Mouse (Mus musculus) thymus, adult 2 months (tissue): ENCODE results near the gene Fto. TPM values are rescaled to one million over a fixed set of nuclear protein-coding genes. Genes with fewer than 3 reads are reported as not detected.

Experiments
- DNase-seq: peaks from one replicate; pipeline ENCODE4 v3.0.0; 2021
- H3K27ac ChIP-seq: fragments of 200-500 bp; 2 replicates; pipeline ENCODE4 v1.5.1; 2012; ENCODE audit warnings: low read length, control low read depth; ENCODE audit not compliant: control insufficient read depth, insufficient read depth
- H3K27me3 ChIP-seq: fragments of 200-500 bp; 2 replicates; pipeline ENCODE4 v1.6.1; 2012; ENCODE audit warnings: mild to moderate bottlenecking, low read length, moderate library complexity, mixed read lengths; ENCODE audit not compliant: control insufficient read depth, insufficient read depth
- H3K36me3 ChIP-seq: fragments of 200-500 bp; 2 replicates; pipeline ENCODE4 v1.6.1; 2012; ENCODE audit warnings: mild to moderate bottlenecking, low read length, moderate library complexity; ENCODE audit not compliant: control insufficient read depth, insufficient read depth
- H3K4me1 ChIP-seq: fragments of 200-500 bp; replicated peaks from 2 replicates; pipeline ENCODE4 v1.6.1; 2012; ENCODE audit warnings: low read length; ENCODE audit not compliant: control insufficient read depth, insufficient read depth
- H3K4me3 ChIP-seq: fragments of 200-500 bp; 2 replicates; pipeline ENCODE4 v1.5.1; 2012; ENCODE audit warnings: mild to moderate bottlenecking, low read length, control low read depth, moderate library complexity; ENCODE audit not compliant: control insufficient read depth, insufficient read depth
- CTCF ChIP-seq: fragments of 200-500 bp; IDR thresholded peaks from 2 replicates; pipeline ENCODE4 v1.5.1; 2012; ENCODE audit warnings: mild to moderate bottlenecking, control low read depth, low read length, moderate library complexity, borderline replicate concordance; ENCODE audit not compliant: control insufficient read depth, poor library complexity, insufficient read depth; ENCODE audit errors: extremely low read depth
- POLR2A ChIP-seq: fragments of 200-500 bp; IDR thresholded peaks from 2 replicates; pipeline ENCODE4 v1.6.1; 2012; ENCODE audit warnings: mild to moderate bottlenecking, low read length, control low read depth, moderate library complexity; ENCODE audit not compliant: control insufficient read depth, poor library complexity, insufficient read depth; ENCODE audit errors: extremely low read depth
- WGBS: fragments of 180-500 bp; shearing (Covaris S2); methylation state at CpG from one replicate; pipeline ENCODE4 v1.1.7; 2018; 5-methylcytosine and 5-hydroxymethylcytosine counted together
- polyA plus RNA-seq: library from polyadenylated mRNA; depleted of rRNA; stranded (reverse); fragments of >200 nt; gene quantifications from 2 replicates; pipeline ENCODE4 v1.2.3, GENCODE M21; 2012; rRNA removed

Fto gene
- polyA plus RNA-seq, 1 experiment = 29.9 TPM

DNA sequence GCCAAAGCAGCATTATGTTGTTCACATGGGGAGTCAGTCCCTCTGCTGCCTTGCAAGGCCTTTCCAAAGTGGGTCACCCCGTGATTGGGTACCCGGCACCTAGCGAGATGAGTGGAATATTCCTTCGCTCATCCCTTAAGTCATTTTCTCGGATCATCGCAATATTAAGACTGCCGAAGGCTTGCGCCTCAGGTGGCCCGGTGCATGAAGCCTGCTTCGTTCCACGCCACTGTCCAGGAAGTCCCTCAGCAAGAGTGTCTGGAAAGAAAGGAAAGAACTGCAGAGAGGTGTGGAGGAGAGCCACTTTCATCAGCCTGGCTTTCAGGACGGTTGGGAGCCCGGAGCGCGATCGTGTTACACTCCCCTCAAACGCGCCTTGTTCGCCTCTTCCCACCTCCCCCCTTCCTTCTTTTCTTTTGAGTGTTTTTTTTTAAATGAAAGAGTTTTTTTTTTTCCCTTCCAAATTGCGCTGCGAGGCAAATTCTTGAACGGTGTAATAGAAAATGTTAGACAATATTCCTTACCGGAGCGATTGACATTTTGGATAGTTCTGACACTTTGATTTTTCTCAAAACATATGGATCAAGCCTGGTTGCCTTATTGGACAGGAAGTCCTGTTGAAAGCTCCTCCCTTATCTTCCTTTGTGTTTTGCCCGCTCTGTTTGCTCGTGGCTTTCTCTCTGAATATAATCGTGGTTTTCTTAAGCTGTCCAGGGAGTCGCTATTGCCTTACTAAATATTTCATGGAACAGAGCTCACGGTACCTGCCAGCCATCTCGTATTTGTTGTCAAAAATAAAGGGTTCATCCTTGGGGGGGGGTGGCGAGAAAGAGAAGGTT, 399.6 kb downstream of the Fto start:
- no peak for DNase-seq
- Histone ChIP-seq H3K27me3 (no peaks in the 10 kb centered on the region; the same call in 1 of the 2 replicates), H3K27ac (no peak overlapping the region), H3K4me3 (no peak overlapping the region), H3K4me1 (no peaks in the 10 kb centered on the region), H3K36me3 (no peaks in the 10 kb centered on the region)
- no peak for TF ChIP-seq CTCF
- TF ChIP-seq POLR2A = no peak
- 13% methylated on average over 31 of the region's 31 CpGs for WGBS

DNA sequence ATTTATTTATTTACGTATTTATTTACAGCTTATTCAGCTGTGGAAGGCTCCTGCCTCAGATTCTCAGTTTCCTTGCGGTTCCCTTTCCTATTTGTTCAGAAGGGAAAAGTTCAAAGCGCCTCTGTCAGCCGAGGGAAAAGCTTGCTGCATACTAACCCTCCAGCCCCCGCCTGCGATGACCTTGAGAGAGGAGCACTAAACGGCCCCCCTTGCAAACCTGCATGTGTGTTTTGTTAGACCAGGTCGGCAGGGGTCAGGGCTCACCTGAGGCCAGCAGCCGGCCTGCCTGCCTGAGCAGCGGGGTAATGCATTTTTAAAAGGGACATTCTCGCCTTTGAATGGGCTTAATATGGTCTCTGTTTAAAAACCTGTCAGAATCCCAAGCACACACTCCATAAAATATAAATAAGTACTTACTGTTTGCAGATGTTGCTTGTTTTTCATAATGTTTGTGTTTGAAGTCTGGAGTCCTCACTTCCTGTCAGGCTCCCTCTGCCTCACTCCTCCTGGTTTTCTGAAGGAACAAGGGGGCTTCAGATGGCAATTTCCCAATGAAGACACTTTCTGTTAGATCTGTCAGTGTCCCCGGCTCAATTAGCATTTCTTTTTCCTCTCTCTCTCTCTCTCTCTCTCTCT, 400.5 kb downstream of the Fto start:
- TF ChIP-seq CTCF = no peak
- no peak for TF ChIP-seq POLR2A
- no peaks in the 10 kb centered on the region for H3K4me1 ChIP-seq
- no peaks in the 10 kb centered on the region for H3K36me3 ChIP-seq
- no peak for DNase-seq
- no peak overlapping the region for H3K27ac ChIP-seq
- no peaks in the 10 kb centered on the region; the same call in 1 of the 2 replicates for H3K27me3 ChIP-seq
- H3K4me3 ChIP-seq = no peak overlapping the region
- 19% methylated on average over 12 of the region's 12 CpGs for WGBS

DNA sequence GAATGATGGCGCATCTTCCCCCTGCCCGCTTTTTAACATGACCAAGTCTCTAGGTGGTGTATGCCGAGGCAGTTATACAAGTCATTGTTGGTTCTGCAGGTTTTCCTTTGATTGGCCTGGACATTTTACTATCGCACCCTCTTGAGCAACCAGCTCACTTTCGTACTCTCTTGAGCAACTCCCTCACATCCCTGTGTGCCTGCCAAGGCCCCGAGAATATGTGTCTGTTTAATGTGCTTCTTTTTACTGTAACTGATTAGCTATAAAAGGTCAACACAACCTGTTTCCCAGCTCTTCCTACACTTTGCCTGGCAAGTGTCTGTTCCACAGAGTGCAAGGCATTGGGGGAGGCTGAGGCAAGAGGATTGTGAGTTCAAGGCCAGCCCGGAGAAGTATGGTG, 401.4 kb downstream of the Fto start:
- no peaks in the 10 kb centered on the region; the same call in 1 of the 2 replicates for H3K27me3 ChIP-seq
- WGBS = 96% methylated on average over 7 of the region's 7 CpGs
- TF ChIP-seq CTCF = no peak
- no peak for TF ChIP-seq POLR2A
- H3K36me3 ChIP-seq = no peaks in the 10 kb centered on the region
- no peaks in the 10 kb centered on the region for H3K4me1 ChIP-seq
- H3K4me3 ChIP-seq = no peak overlapping the region
- no peak for DNase-seq
- H3K27ac ChIP-seq = no peak overlapping the region

- no peak overlapping the region for H3K4me3 ChIP-seq
- 69% methylated on average over 8 of the region's 8 CpGs for WGBS
- H3K27ac ChIP-seq = no peak overlapping the region
- TF ChIP-seq POLR2A = no peak
- TF ChIP-seq CTCF = no peak
- no peak for DNase-seq
- no peaks in the 10 kb centered on the region for H3K36me3 ChIP-seq
- no peaks in the 10 kb centered on the region for H3K4me1 ChIP-seq
- H3K27me3 ChIP-seq = no peaks in the 10 kb centered on the region
These were observed 402.2 kb downstream of the Fto start for GRCm38 (mm10) chr8:91715387-91716085.

Other genes with a start within 250 kb of the Fto start
- 51.6 and 52.9 TPM in 2 replicates for gene Rbl2, start 243.5 kb upstream of the Fto start, polyA plus RNA-seq
- 20.7 and 25.0 TPM in 2 replicates for gene Aktip, start 113.5 kb upstream of the Fto start, polyA plus RNA-seq
- 1.9 TPM in 2 replicates for gene Rpgrip1l, start 263 bp upstream of the Fto start, polyA plus RNA-seq